Mouse (Mus musculus) forebrain, embryonic 11.5 days (tissue): ENCODE results near the gene Il4i1. TPM values are rescaled to one million over a fixed set of nuclear protein-coding genes. Genes with fewer than 3 reads are reported as not detected.

Experiments used
- ATAC-seq: fragments of 200-750 bp; cut with Nextera tagmentation; replicated peaks from 2 replicates; pipeline ENCODE4 v1.8.0; 2017; ENCODE audit warnings: moderate TSS enrichment; ENCODE audit not compliant: low FRiP score
- DNase-seq: peaks from one replicate; pipeline ENCODE4 v3.0.0-alpha.2; 2017; ENCODE audit warnings: low spot score
- H3K27ac ChIP-seq: fragments of 300-500 bp; sonication (generic); 2 replicates; pipeline ENCODE4 v1.5.1; 2014; ENCODE audit warnings: low read depth, low read length
- H3K27me3 ChIP-seq: fragments of 300-500 bp; sonication (generic); 2 replicates; pipeline ENCODE4 v1.6.1; 2014; ENCODE audit warnings: mild to moderate bottlenecking, low read length, mixed read lengths; ENCODE audit not compliant: control insufficient read depth, insufficient read depth
- H3K36me3 ChIP-seq: fragments of 300-500 bp; sonication (generic); 2 replicates; pipeline ENCODE4 v1.6.1; 2014; ENCODE audit warnings: mild to moderate bottlenecking, low read length, moderate library complexity, mixed read lengths; ENCODE audit not compliant: control insufficient read depth, insufficient read depth
- H3K4me1 ChIP-seq: fragments of 300-500 bp; sonication (generic); replicated peaks from 2 replicates; pipeline ENCODE4 v1.6.1; 2014; ENCODE audit warnings: low read length, mixed read lengths; ENCODE audit not compliant: control insufficient read depth, insufficient read depth
- H3K4me2 ChIP-seq: fragments of 300-500 bp; sonication (generic); 2 replicates; pipeline ENCODE4 v1.6.1; 2014; ENCODE audit warnings: low read depth, mild to moderate bottlenecking, low read length, moderate library complexity, mixed read lengths; ENCODE audit not compliant: severe bottlenecking
- H3K4me3 ChIP-seq: fragments of 300-500 bp; sonication (generic); 2 replicates; pipeline ENCODE4 v1.5.1; 2014; ENCODE audit warnings: low read depth, low read length
- H3K9ac ChIP-seq: fragments of 300-500 bp; sonication (generic); 2 replicates; pipeline ENCODE4 v1.6.1; 2014; ENCODE audit warnings: low read length
- H3K9me3 ChIP-seq: fragments of 300-500 bp; sonication (generic); 2 replicates; pipeline ENCODE4 v1.6.1; 2016; ENCODE audit warnings: low read length, mixed read lengths; ENCODE audit not compliant: control insufficient read depth
- WGBS: fragments of 180-500 bp; shearing (Covaris S2); extraction: QIAGEN DNeasy Blood & Tissue Kit; methylation state at CpG from one replicate; pipeline ENCODE4 v1.1.7; 2014; 5-methylcytosine and 5-hydroxymethylcytosine counted together
- polyA plus RNA-seq: library from polyadenylated mRNA; unstranded; fragments of >200 nt; fragmentation: Nextera tagmentation; extraction: Ambion mirVana; gene quantifications from 2 replicates; pipeline ENCODE4 v1.2.1, GENCODE M21; 2014

The Il4i1 gene
- polyA plus RNA-seq, 1 experiment from 2014 or later, result 1.4 TPM

DNA sequence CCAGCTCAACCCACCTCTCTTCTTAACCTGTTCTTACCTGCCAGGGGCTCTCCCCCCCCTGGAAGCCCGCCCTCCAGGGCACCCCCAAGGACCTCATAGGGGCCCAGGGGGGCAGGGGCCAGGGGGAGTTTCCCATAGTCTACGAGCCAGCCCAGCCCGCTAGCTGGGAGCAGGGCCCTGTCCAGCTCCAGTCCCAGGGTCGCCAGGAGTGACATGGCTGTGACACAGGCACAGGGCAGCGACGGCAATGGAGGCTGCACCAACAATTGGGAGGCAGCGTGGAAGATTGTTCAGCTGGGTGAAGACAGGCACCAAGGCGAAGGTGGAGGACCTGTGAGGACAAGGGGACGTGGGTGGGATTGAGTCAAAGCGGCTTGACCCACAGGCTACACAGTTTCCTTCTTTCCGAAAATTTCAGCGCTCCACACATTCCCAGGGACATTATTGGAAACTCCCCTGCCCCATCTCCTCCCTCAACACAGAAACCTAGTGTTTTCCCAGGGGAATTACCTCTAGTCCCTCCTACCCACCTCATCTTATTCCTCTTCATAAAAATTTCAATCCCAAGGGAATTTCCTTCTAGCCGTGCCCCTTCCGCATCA is 1.1 kb upstream of the Il4i1 start:
- Histone ChIP-seq H3K4me3 (peak overlapping the region; percentile 86), H3K9ac (peak overlapping the region; percentile 48), H3K27ac (peak overlapping the region; percentile 94), H3K36me3 (no peaks in the 10 kb centered on the region), H3K4me2 (peak overlapping the region; percentile 51), H3K9me3 (no peaks in the 10 kb centered on the region), H3K4me1 (peaks cover 15% of the 10 kb centered on the region), H3K27me3 (no peaks in the 10 kb centered on the region)
- 0 out of 2 replicates have a peak, but pooled peaks have one; percentile 4 for ATAC-seq
- DNase-seq, result peak; percentile 73
- 23% methylated on average over 14 of the region's 14 CpGs for WGBS

DNA sequence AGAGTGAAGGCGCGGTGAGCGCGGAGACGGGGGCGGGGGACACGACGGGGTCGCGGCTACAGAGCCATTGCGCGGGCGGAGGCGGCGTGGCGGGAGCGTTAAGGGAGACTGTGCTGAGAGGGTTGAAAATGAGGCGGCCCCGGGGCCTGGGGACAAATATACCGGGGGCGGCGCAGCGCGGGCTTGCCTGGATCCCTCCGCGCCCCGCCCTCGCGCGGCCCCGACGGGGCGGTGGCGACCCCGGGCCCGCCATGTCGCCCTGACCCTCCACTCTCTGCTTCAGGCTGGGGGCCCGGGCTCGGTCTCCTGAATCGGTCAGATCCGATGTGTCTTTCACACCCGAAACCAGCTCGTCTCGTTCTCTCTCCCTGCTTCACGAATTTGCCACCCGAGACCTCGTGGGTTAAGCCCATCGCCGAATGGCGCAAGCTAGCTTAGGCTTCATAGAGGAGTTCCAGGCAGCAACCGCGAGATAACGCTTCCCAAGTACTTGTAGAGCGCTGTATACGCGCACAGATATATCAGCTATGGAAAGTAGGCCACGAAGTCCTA is 359 bp downstream of the Il4i1 start, which contains the start of gene Atf5:
Gene Atf5, minus strand, starts transcription at position 189 of the 552 bp plus-strand sequence.
- DNase-seq, result peak; percentile 86

DNA sequence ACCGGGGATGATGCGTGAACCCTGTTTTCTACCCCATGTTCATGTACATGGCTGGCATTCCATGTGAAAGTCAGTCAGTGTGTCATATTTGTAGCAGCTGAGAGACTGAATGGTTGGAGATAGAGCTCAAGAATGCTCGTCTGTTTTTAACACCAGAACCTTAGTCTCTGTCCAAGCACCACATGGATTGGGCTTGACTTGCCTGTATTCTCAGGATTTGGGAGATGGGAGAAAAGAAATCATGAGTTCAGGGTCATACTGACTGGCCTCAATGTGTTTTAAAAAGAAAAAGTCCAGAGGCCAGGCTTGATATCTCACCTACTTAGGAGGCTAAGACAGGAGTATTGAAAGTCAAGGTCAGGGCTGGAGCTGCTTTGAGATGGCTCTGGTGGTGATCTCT is 1.3 kb downstream of the Il4i1 start:
- Histone ChIP-seq H3K36me3 (no peaks in the 10 kb centered on the region), H3K4me1 (peaks cover 18% of the 10 kb centered on the region), H3K4me3 (peak overlapping the region; percentile 86), H3K27ac (no peak overlapping the region), H3K9ac (peak overlapping the region; percentile 98), H3K4me2 (peak overlapping the region; percentile 73), H3K9me3 (no peaks in the 10 kb centered on the region), H3K27me3 (no peaks in the 10 kb centered on the region)
- DNase-seq, result peak; percentile 30
- WGBS, result 42% methylated on average over 3 of the region's 3 CpGs
- ATAC-seq, result no peak

More for the DNA sequence above, 359 bp downstream of the Il4i1 start, which contains the start of gene Atf5:
- peaks cover 18% of the 10 kb centered on the region for H3K4me1 ChIP-seq
- H3K36me3 ChIP-seq, result no peaks in the 10 kb centered on the region
- no peaks in the 10 kb centered on the region for H3K9me3 ChIP-seq
- peak within 1 kb of the TSS; percentile 73 for H3K4me2 ChIP-seq
- ATAC-seq, result peak; percentile 26
- under 1% methylated on average over 56 of the region's 57 CpGs for WGBS
- H3K9ac ChIP-seq, result peak within 1 kb of the TSS; percentile 98
- peak within 1 kb of the TSS; percentile 94 for H3K27ac ChIP-seq
- H3K4me3 ChIP-seq, result peak within 1 kb of the TSS; percentile 86
- no peaks in the 10 kb centered on the region for H3K27me3 ChIP-seq

DNA sequence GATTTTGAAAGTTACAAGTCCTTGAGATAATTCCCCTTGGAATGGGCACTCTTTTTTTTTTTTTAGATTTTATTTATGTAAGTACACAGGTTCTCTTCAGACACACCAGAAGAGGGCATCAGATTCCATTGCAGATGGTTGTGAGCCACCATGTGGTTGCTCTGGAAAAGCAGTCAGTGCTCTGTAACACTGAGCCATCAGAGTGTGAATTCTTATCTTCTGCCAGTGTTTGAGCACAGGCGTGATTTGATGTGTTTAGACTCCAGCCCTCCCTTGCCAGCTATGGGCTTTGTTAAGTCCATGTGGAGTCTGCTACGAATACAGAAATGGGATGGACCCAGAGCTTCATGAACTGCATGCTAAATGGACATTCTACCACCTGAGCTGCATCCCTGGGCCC is 2.0 kb downstream of the Il4i1 start:
- ATAC-seq (no peak), DNase-seq (peak; percentile 48)
- Histone ChIP-seq H3K4me3 (peak overlapping the region; percentile 86), H3K27ac (no peak overlapping the region), H3K27me3 (no peaks in the 10 kb centered on the region), H3K4me2 (peak overlapping the region; percentile 73), H3K36me3 (no peaks in the 10 kb centered on the region), H3K4me1 (peaks cover 20% of the 10 kb centered on the region), H3K9ac (peak overlapping the region; percentile 98; the same call in 1 of the 2 replicates), H3K9me3 (no peaks in the 10 kb centered on the region)
- WGBS, result 54% methylated on average over 2 of the region's 2 CpGs

DNA sequence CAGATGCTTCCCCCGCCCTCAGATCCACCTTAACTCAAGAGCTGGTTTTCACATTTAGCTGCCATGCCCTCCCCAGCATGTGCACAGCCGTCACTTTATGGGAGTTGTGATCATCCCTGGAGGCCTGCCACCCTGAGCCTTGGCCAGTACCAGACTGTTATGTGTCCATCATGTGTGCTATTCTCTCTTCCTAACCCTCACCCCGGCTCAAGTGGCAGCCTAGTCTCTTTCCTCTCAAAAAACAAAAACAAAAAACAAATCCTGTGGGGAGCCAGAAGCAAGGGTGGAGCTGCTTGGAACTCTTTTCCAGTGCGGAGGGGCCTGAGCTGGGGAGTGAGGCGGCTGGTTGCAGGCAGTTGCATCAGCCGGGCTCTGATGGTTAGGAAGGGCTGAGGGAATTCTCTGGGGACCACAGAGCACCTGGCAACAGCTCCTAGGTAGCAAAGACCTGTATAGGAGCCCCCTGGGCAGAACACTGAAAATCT is 2.6 kb downstream of the Il4i1 start:
- peak overlapping the region; percentile 86 for H3K4me3 ChIP-seq
- 53% methylated on average over 6 of the region's 6 CpGs for WGBS
- no peaks in the 10 kb centered on the region for H3K36me3 ChIP-seq
- no peak overlapping the region for H3K27ac ChIP-seq
- peaks cover 20% of the 10 kb centered on the region for H3K4me1 ChIP-seq
- no peaks in the 10 kb centered on the region for H3K27me3 ChIP-seq
- no peak for ATAC-seq
- H3K9me3 ChIP-seq, result no peaks in the 10 kb centered on the region
- peak overlapping the region; percentile 73 for H3K4me2 ChIP-seq
- peak; percentile 58 for DNase-seq
- peak overlapping the region; percentile 47 for H3K9ac ChIP-seq

DNA sequence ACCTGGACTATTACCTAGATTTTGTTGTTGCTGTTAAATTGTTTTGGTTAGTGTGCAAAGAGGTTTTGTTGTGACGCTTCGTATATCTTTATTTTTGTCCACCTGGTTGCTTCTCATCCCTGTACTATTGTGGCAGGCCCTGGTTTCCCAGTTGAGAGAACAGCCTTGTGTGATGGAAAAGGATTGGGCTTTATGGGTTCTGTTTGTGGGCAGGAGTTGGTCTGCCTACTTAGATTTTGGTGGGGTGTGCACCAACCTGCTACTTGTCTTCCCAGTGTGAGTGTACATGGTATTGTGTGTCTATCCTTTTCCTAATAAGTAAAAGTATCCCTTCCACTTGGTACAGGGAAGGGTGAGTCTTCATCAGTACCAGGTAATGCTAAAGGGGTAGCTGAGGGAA is 3.2 kb downstream of the Il4i1 start:
- peaks cover 21% of the 10 kb centered on the region for H3K4me1 ChIP-seq
- WGBS, result 92% methylated on average over 2 of the region's 2 CpGs

DNA sequence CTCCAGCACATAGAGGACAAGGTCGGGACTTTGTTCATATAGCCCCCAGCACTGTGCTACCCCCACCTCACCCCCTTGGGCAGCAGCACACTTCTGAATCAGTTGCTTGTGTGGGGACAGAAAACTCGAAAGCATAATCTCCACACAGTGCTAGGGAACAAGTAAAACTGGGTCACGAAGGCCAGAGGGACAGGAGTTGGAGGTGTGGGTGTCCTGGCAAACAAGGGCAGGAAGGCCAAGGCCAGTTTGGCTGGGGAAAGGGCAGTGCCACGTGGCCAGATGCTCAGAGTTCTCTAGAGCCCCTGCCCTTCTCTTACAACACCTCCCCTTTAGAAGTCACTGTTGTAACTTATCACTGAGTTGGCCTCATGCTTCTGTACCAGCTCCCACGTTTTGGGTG is 3.7 kb downstream of the Il4i1 start:
- WGBS, result 75% methylated on average over 5 of the region's 5 CpGs
- no peak overlapping the region for H3K4me2 ChIP-seq
- no peak overlapping the region for H3K9ac ChIP-seq
- no peaks in the 10 kb centered on the region for H3K27me3 ChIP-seq
- H3K36me3 ChIP-seq, result no peaks in the 10 kb centered on the region
- ATAC-seq, result no peak
- no peak overlapping the region for H3K27ac ChIP-seq
- H3K9me3 ChIP-seq, result no peaks in the 10 kb centered on the region
- peaks cover 24% of the 10 kb centered on the region for H3K4me1 ChIP-seq
- no peak overlapping the region for H3K4me3 ChIP-seq
- DNase-seq, result peak; percentile 40

More for the DNA sequence above, 3.2 kb downstream of the Il4i1 start:
- Histone ChIP-seq H3K9me3 (no peaks in the 10 kb centered on the region), H3K36me3 (no peaks in the 10 kb centered on the region), H3K27me3 (no peaks in the 10 kb centered on the region), H3K27ac (no peak overlapping the region), H3K9ac (peak overlapping the region; percentile 47), H3K4me3 (peak overlapping the region; percentile 86; the same call in 1 of the 2 replicates), H3K4me2 (peak overlapping the region; percentile 73)
- ATAC-seq, result no peak
- peak; percentile 7 for DNase-seq

DNA sequence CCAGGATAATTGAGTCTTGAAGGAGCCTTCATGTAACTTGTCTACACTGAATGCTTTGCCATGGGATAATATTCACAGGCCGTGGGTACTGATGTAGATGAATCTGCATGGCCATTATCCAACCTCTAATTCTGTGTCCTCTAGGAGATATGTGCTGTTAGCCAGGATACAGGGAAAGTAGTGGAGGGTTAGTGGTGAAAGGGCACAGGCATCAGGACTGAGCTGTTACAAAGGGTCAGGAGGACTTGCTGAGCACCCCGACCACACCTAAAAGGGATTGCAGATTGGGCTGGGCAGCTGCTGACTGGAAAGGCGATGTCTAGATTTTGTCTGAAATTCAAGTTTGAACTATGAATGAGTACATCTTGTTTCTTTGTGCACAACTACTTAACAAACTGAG is 4.3 kb downstream of the Il4i1 start:
- Histone ChIP-seq H3K27ac (no peak overlapping the region), H3K27me3 (no peaks in the 10 kb centered on the region), H3K36me3 (no peaks in the 10 kb centered on the region), H3K9ac (no peak overlapping the region), H3K9me3 (no peaks in the 10 kb centered on the region), H3K4me3 (no peak overlapping the region), H3K4me1 (peaks cover 21% of the 10 kb centered on the region), H3K4me2 (no peak overlapping the region)
- WGBS, result 89% methylated on average over 3 of the region's 3 CpGs
- DNase-seq (peak; percentile 20), ATAC-seq (no peak)
